Mouse (Mus musculus): ENCODE measurements around the gene Tmem184a. TPM values are rescaled to one million over a fixed set of nuclear protein-coding genes. Genes with fewer than 3 reads are reported as not detected.

Gene Tmem184a
- total RNA-seq, 4 experiments from 2014 or later: 0.07 to 0.67 (median 0.21) TPM

GRCm38 (mm10) chr5:139813126-139813490 is 6.6 kb downstream of the Tmem184a start:
- no peak for DNase-seq

- DNase-seq: no peak
Measured at GRCm38 (mm10) chr5:139812398-139813125, 7.2 kb downstream of the Tmem184a start.

- DNase-seq: no peak
Measured at GRCm38 (mm10) chr5:139811677-139812397, 7.9 kb downstream of the Tmem184a start.

GRCm38 (mm10) chr5:139809397-139809796 is 10.3 kb downstream of the Tmem184a start:
- DNase-seq: no peak

GRCm38 (mm10) chr5:139805924-139806323 is 13.8 kb downstream of the Tmem184a start:
- DNase-seq: no peak

GRCm38 (mm10) chr5:139804573-139805111 is 15.1 kb downstream of the Tmem184a start:
- DNase-seq: no peak

GRCm38 (mm10) chr5:139804107-139804551 is 15.6 kb downstream of the Tmem184a start:
- DNase-seq: no peak

- DNase-seq: no peak
Measured at GRCm38 (mm10) chr5:139803601-139804102, 16.1 kb downstream of the Tmem184a start.

GRCm38 (mm10) chr5:139803165-139803564 is 16.6 kb downstream of the Tmem184a start:
- DNase-seq: no peak

- DNase-seq: no peak
Measured at GRCm38 (mm10) chr5:139801880-139802279, 17.8 kb downstream of the Tmem184a start.

- DNase-seq: no peak
Measured at GRCm38 (mm10) chr5:139801231-139801630, 18.5 kb downstream of the Tmem184a start.

- no peak for DNase-seq
Measured at GRCm38 (mm10) chr5:139799801-139800590, 19.7 kb downstream of the Tmem184a start.

GRCm38 (mm10) chr5:139799041-139799440 is 20.7 kb downstream of the Tmem184a start:
- no peak for DNase-seq

GRCm38 (mm10) chr5:139798168-139798900 is 21.4 kb downstream of the Tmem184a start:
- DNase-seq: no peak

GRCm38 (mm10) chr5:139797473-139798167 is 22.1 kb downstream of the Tmem184a start:
- peak; percentile 93 for DNase-seq

GRCm38 (mm10) chr5:139796900-139797299 is 22.8 kb downstream of the Tmem184a start:
- DNase-seq: peak; percentile 93

- DNase-seq: no peak
Measured at GRCm38 (mm10) chr5:139796001-139796620, 23.6 kb downstream of the Tmem184a start.

- DNase-seq: peak; percentile 82
Measured at GRCm38 (mm10) chr5:139794938-139795337, 24.8 kb downstream of the Tmem184a start.

GRCm38 (mm10) chr5:139794137-139794536 is 25.6 kb downstream of the Tmem184a start:
- no peak for DNase-seq

GRCm38 (mm10) chr5:139793338-139794089 is 26.2 kb downstream of the Tmem184a start:
- DNase-seq: no peak

All from adrenal gland, adult 8-10 months (tissue).